Mouse (Mus musculus): ENCODE data around the gene Arntl. TPM values are rescaled to one million over a fixed set of nuclear protein-coding genes. Genes with fewer than 3 reads are reported as not detected.

The Arntl gene
- polyA plus RNA-seq, 1 experiment from 2014 or later: 13.4 TPM

DNA sequence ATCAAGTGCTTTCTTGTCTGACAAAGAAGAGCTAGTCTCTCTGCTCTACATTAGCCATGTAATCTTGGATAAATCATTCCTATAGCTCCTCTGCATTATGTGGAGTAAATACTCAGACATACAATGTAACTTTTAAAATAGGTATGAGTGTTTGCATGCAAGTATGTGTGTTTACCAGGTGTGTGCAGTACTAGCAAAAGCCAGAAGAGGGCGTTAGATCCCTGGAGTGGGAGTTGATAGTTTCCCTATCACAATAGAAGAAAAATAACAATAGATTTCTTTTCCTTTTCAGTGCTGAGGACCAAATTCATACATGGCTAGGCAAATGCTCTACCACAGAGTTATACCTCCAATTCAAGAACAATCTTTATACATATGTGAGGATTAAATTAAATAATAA is 15.5 kb upstream of the Arntl start:
- H3K4me3 ChIP-seq (ENCODE audit: low read depth, low read length): no peak overlapping the region
- no peaks in the 10 kb centered on the region for H3K4me1 ChIP-seq (ENCODE audit: insufficient read depth, low read depth, low read length)
- H3K9me3 ChIP-seq (ENCODE audit: low read length): no peaks in the 10 kb centered on the region
- H3K27ac ChIP-seq (ENCODE audit: low read length): no peak overlapping the region
- no peak overlapping the region for H3K4me2 ChIP-seq (replicated peaks; ENCODE audit: low read depth, low read length)
- no peaks in the 10 kb centered on the region for H3K27me3 ChIP-seq (replicated peaks; ENCODE audit: insufficient read depth, low read length)
- ATAC-seq: no peak
- H3K9ac ChIP-seq (replicated peaks; ENCODE audit: low read depth): no peak overlapping the region
- TF ChIP-seq CTCF (IDR thresholded peaks at IDR 0.05) (peak; percentile 38), EP300 (IDR thresholded peaks at IDR 0.05) (no peak)
- H3K36me3 ChIP-seq (ENCODE audit: insufficient read depth, low read length): no peaks in the 10 kb centered on the region
- DNase-seq (ENCODE audit: low spot score): no peak
- 56% methylated on average over 1 of the region's 1 CpGs for WGBS

DNA sequence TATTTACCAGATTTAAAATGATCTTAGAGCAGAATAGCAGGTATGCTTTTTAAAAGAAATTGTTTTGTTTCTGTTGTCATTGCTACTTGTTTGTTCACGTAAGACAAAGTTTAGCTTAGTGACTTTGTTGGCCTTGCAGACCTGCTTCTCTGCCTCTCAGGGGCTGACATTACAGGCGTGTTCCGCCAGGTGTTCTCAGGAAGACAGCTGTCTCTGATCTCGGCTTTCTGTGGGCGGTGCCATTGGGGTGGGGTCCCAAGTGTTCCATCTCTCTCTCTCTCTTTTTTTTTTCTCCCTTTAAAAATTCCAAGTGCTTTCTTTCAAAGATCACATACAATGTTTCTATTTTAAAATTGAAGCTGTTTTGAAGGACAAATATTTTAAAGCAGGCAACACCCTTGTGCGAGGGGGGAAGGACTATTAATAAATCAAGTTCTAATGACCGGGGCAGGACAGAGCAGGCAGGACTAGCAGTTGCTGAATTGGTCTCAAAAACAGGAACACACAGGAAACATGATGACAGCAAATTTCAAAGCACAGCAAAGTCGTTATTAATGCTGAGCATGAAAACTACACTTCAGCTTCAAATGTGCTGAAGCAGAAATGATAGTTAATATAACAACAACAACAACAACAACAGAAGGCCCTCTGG is 14.4 kb upstream of the Arntl start:
- no peaks in the 10 kb centered on the region for H3K27me3 ChIP-seq (replicated peaks; ENCODE audit: insufficient read depth, low read length)
- TF ChIP-seq CTCF (IDR thresholded peaks at IDR 0.05) (no peak), EP300 (IDR thresholded peaks at IDR 0.05) (no peak)
- H3K36me3 ChIP-seq (ENCODE audit: insufficient read depth, low read length): no peaks in the 10 kb centered on the region
- no peak for ATAC-seq
- no peaks in the 10 kb centered on the region for H3K4me1 ChIP-seq (ENCODE audit: insufficient read depth, low read depth, low read length)
- no peak overlapping the region for H3K4me3 ChIP-seq (ENCODE audit: low read depth, low read length)
- DNase-seq (ENCODE audit: low spot score): no peak
- H3K27ac ChIP-seq (ENCODE audit: low read length): no peak overlapping the region
- 29% methylated on average over 8 of the region's 8 CpGs for WGBS
- H3K9ac ChIP-seq (replicated peaks; ENCODE audit: low read depth): no peak overlapping the region
- H3K4me2 ChIP-seq (replicated peaks; ENCODE audit: low read depth, low read length): no peak overlapping the region
- no peaks in the 10 kb centered on the region for H3K9me3 ChIP-seq (ENCODE audit: low read length)

DNA sequence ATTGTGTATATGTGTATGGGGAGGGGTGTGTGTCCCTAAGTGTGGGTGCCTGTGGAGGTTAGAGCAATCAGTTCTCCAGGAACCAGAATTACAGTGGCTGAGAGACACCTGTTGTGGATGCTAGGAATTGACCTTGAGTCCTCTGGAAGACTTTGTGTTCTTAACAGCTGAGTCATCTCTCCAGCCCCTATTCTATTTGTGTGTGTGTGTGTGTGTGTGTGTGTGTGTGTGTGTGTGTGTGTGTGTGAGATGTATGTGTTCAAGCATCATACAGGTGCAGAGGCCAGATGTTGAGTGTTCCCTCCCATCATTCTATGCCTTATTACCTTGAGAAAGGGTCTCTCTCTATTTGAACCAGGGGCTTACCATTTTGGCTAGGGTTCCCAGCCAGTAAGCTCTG is 13.4 kb upstream of the Arntl start:
- Histone ChIP-seq H3K4me2 (replicated peaks; ENCODE audit: low read depth, low read length) (no peak overlapping the region), H3K9ac (replicated peaks; ENCODE audit: low read depth) (no peak overlapping the region), H3K9me3 (ENCODE audit: low read length) (no peaks in the 10 kb centered on the region), H3K4me1 (ENCODE audit: insufficient read depth, low read depth, low read length) (no peaks in the 10 kb centered on the region), H3K36me3 (ENCODE audit: insufficient read depth, low read length) (no peaks in the 10 kb centered on the region), H3K27me3 (replicated peaks; ENCODE audit: insufficient read depth, low read length) (no peaks in the 10 kb centered on the region), H3K4me3 (ENCODE audit: low read depth, low read length) (no peak overlapping the region), H3K27ac (ENCODE audit: low read length) (no peak overlapping the region)
- DNase-seq (ENCODE audit: low spot score): no peak
- ATAC-seq: no peak
- TF ChIP-seq EP300 (IDR thresholded peaks at IDR 0.05) (no peak), CTCF (IDR thresholded peaks at IDR 0.05) (no peak)

DNA sequence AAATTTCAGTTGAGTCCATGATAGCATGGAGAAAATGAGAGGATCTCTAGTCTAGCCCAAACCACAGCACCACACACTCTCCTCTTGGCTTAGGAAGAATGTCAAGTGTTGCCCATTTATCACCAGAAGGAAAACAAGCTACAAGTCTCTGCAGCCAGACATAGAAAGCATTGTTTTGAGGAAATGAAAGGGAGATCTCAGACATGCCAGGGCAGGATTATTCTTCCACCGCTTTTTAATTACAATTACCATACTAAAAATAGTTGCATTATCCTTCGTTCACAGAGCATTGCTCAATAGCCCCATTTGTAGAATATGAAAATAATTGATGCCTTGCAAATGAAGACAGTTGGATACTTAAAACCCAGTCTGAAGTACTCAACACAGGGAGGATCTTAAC is 12.0 kb upstream of the Arntl start:
- no peaks in the 10 kb centered on the region for H3K4me1 ChIP-seq (ENCODE audit: insufficient read depth, low read depth, low read length)
- H3K4me2 ChIP-seq (replicated peaks; ENCODE audit: low read depth, low read length): no peak overlapping the region
- H3K27me3 ChIP-seq (replicated peaks; ENCODE audit: insufficient read depth, low read length): no peaks in the 10 kb centered on the region
- no peaks in the 10 kb centered on the region for H3K36me3 ChIP-seq (ENCODE audit: insufficient read depth, low read length)
- ATAC-seq (no peak), DNase-seq (ENCODE audit: low spot score) (no peak)
- H3K4me3 ChIP-seq (ENCODE audit: low read depth, low read length): no peak overlapping the region
- H3K27ac ChIP-seq (ENCODE audit: low read length): no peak overlapping the region
- no peaks in the 10 kb centered on the region for H3K9me3 ChIP-seq (ENCODE audit: low read length)
- no peak overlapping the region for H3K9ac ChIP-seq (replicated peaks; ENCODE audit: low read depth)
- whole genome bisulfite sequencing: 38% methylated on average over 2 of the region's 2 CpGs
- no peak for TF ChIP-seq EP300 (IDR thresholded peaks at IDR 0.05)
- TF ChIP-seq CTCF (IDR thresholded peaks at IDR 0.05): no peak

DNA sequence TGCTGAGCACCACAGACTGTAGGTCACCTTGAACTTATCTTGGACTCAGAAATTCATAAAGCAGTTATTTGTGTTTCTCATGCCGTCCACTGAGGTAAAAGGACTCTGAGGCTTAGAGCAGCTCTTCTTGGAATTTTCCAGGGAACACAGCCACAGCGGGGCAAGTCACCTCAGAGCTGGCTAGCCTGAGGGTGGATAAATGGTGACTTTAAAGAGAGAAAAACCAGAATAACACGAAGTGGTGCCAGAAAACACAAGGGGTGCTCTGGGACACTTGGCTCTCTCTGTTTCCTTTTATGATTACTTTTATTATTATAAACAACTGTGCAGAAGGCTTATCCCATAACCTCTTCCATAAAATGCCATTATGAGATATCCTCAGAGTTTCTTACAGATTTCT is 11.1 kb upstream of the Arntl start:
- 83% methylated on average over 3 of the region's 3 CpGs for WGBS
- H3K9me3 ChIP-seq (ENCODE audit: low read length): no peaks in the 10 kb centered on the region
- H3K4me2 ChIP-seq (replicated peaks; ENCODE audit: low read depth, low read length): no peak overlapping the region
- no peak overlapping the region for H3K27ac ChIP-seq (ENCODE audit: low read length)
- no peaks in the 10 kb centered on the region for H3K36me3 ChIP-seq (ENCODE audit: insufficient read depth, low read length)
- H3K27me3 ChIP-seq (replicated peaks; ENCODE audit: insufficient read depth, low read length): no peaks in the 10 kb centered on the region
- no peak overlapping the region for H3K4me3 ChIP-seq (ENCODE audit: low read depth, low read length)
- no peak for DNase-seq (ENCODE audit: low spot score)
- ATAC-seq: no peak
- H3K9ac ChIP-seq (replicated peaks; ENCODE audit: low read depth): no peak overlapping the region
- no peak for TF ChIP-seq CTCF (IDR thresholded peaks at IDR 0.05)
- no peaks in the 10 kb centered on the region for H3K4me1 ChIP-seq (ENCODE audit: insufficient read depth, low read depth, low read length)

DNA sequence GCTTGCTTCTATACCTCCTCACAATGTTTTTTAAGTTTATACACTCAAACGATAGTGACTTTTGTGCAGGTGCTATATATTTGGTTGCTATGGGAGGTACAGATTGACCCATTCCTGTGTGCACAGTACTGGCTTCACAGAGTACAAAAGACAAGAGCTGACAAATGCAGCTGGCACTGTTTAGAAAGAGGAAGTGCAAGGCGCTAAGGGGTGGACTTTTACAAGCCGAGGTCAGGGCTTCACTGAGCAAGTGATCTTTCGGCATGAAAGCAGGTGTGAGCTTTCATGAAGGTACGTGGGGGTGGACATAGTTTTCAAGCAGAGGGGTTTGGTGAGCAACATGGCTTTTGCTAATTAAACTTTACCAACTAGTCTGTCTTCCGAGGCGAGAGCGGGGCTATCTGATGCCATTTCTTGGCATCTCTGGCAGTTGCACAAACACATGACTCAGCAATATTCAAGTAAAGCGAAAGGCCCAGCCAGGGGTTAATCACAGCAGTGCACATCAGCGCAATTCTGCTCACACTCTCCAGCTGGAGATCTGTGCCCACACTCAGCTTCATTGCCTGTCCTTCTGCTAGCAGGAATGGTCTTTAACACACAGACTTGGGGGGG is 10.0 kb upstream of the Arntl start:
- DNase-seq (ENCODE audit: low spot score) (peak; percentile 43), ATAC-seq (no peak; the same call in 1 of the 2 replicates)
- no peak overlapping the region for H3K27ac ChIP-seq (ENCODE audit: low read length)
- no peak overlapping the region for H3K9ac ChIP-seq (replicated peaks; ENCODE audit: low read depth)
- no peaks in the 10 kb centered on the region for H3K9me3 ChIP-seq (ENCODE audit: low read length)
- H3K36me3 ChIP-seq (ENCODE audit: insufficient read depth, low read length): no peaks in the 10 kb centered on the region
- TF ChIP-seq CTCF (IDR thresholded peaks at IDR 0.05) (no peak), EP300 (IDR thresholded peaks at IDR 0.05) (no peak)
- no peak overlapping the region for H3K4me2 ChIP-seq (replicated peaks; ENCODE audit: low read depth, low read length)
- WGBS: 14% methylated on average over 10 of the region's 10 CpGs
- no peaks in the 10 kb centered on the region for H3K4me1 ChIP-seq (ENCODE audit: insufficient read depth, low read depth, low read length)
- H3K4me3 ChIP-seq (ENCODE audit: low read depth, low read length): no peak overlapping the region
- H3K27me3 ChIP-seq (replicated peaks; ENCODE audit: insufficient read depth, low read length): no peaks in the 10 kb centered on the region
